Mouse (Mus musculus): ENCODE data around the gene Zfp69. TPM values are rescaled to one million over a fixed set of nuclear protein-coding genes. Genes with fewer than 3 reads are reported as not detected.

Gene Zfp69
- polyA plus RNA-seq, 1 experiment from 2014 or later = 10.9 TPM

DNA sequence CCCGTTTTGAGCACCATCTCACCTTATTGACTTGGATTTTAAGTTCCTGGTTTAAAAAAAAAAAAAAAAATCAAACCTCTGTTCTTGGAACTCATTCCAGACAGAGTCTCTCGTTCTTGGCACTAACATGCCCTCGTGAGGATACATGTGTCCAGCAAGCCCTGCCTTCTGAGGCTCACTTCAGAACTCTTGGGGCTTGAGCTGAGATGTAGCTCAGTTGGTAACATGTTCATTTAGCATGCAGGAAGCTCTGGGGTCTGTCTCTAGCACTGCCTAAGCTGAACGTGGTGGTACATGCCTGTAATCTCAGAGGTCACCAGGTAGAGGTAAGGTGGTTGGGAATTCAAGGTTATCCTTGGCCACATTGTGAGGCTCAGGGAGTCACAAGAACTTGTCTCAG is 65.4 kb downstream of the Zfp69 start:
- Histone ChIP-seq H3K4me1 (replicated peaks; ENCODE audit: control insufficient read depth, insufficient read depth, low read length) (peaks cover 12% of the 10 kb centered on the region), H3K4me2 (replicated peaks; ENCODE audit: low read depth, low read length) (no peak overlapping the region), H3K27me3 (ENCODE audit: control insufficient read depth, insufficient read depth, low read length) (0 out of 2 replicates have a peak, but pooled peaks cover 2% of the 10 kb centered on the region), H3K9ac (ENCODE audit: low read depth, low read length) (no peak overlapping the region), H3K9me3 (ENCODE audit: control insufficient read depth, low read length) (no peaks in the 10 kb centered on the region), H3K27ac (ENCODE audit: low read depth, low read length) (no peak overlapping the region), H3K4me3 (ENCODE audit: low read depth, low read length) (no peak overlapping the region), H3K36me3 (ENCODE audit: control insufficient read depth, insufficient read depth, low read length) (no peaks in the 10 kb centered on the region)
- ATAC-seq (ENCODE audit: low FRiP score) = no peak
- 34% methylated on average over 4 of the region's 4 CpGs for WGBS
- no peak for DNase-seq (ENCODE audit: low spot score)

DNA sequence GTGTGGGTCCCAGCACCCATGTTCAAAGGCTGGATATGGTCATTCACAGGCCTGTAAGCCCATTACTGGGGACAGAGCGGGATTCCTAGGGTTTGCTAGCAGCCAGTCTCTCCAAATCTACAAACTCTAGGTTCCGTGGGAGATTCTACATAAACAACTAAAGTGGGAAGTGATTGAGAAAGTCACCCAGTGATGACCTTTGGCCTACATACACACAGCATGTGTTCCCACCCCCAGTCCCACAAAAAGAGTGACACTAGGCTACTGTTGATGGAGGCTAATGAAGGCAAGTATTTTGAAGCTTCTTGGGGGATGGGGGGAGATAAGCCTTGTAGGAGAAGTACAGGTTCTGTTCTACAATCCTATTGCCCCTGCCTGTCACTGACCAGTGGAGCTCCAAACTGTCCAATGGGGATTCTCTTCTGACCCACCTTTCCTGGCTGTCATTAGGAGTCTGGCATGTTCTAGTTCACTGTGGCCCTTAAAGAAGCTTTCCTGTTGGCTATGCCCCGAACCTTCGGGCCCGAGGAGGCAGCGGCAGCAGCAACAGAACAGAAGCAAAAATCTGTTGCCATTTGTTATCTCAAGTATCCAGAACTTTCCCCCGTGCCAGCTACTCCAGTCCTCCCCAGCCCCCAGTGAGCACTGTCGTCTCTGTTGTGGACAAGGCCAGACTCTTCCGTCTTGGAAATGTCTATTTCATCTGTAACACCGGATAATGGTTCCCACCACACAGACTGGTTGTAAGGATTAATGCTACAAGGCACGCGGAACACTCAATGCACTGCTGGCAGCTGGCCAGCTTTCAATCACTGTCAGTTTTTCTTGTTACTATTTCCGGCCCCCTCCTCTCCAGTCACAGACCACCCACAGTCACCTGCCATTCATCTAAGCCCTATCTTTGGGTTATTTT is 66.0 kb downstream of the Zfp69 start:
- Histone ChIP-seq H3K4me1 (replicated peaks; ENCODE audit: control insufficient read depth, insufficient read depth, low read length) (peaks cover 12% of the 10 kb centered on the region), H3K4me2 (replicated peaks; ENCODE audit: low read depth, low read length) (no peak overlapping the region), H3K27ac (ENCODE audit: low read depth, low read length) (no peak overlapping the region), H3K9me3 (ENCODE audit: control insufficient read depth, low read length) (no peaks in the 10 kb centered on the region), H3K4me3 (ENCODE audit: low read depth, low read length) (no peak overlapping the region), H3K27me3 (ENCODE audit: control insufficient read depth, insufficient read depth, low read length) (0 out of 2 replicates have a peak, but pooled peaks cover 2% of the 10 kb centered on the region), H3K9ac (ENCODE audit: low read depth, low read length) (no peak overlapping the region), H3K36me3 (ENCODE audit: control insufficient read depth, insufficient read depth, low read length) (no peaks in the 10 kb centered on the region)
- no peak for ATAC-seq (ENCODE audit: low FRiP score)
- WGBS = 51% methylated on average over 13 of the region's 13 CpGs
- peak; percentile 59 for DNase-seq (ENCODE audit: low spot score)

- no peak overlapping the region for H3K4me3 ChIP-seq (ENCODE audit: low read depth, low read length)
- peaks cover 12% of the 10 kb centered on the region for H3K4me1 ChIP-seq (replicated peaks; ENCODE audit: control insufficient read depth, insufficient read depth, low read length)
- H3K27ac ChIP-seq (ENCODE audit: low read depth, low read length) = no peak overlapping the region
- H3K27me3 ChIP-seq (ENCODE audit: control insufficient read depth, insufficient read depth, low read length) = 0 out of 2 replicates have a peak, but pooled peaks cover 2% of the 10 kb centered on the region
- WGBS = 37% methylated on average over 5 of the region's 5 CpGs
- H3K4me2 ChIP-seq (replicated peaks; ENCODE audit: low read depth, low read length) = no peak overlapping the region
- H3K9me3 ChIP-seq (ENCODE audit: control insufficient read depth, low read length) = no peaks in the 10 kb centered on the region
- H3K36me3 ChIP-seq (ENCODE audit: control insufficient read depth, insufficient read depth, low read length) = no peaks in the 10 kb centered on the region
- ATAC-seq (ENCODE audit: low FRiP score) (peak; percentile 85), DNase-seq (ENCODE audit: low spot score) (peak; percentile 64)
- no peak overlapping the region for H3K9ac ChIP-seq (ENCODE audit: low read depth, low read length)
Measured at GRCm38 (mm10) chr4:120882002-120882625, 69.4 kb downstream of the Zfp69 start.

DNA sequence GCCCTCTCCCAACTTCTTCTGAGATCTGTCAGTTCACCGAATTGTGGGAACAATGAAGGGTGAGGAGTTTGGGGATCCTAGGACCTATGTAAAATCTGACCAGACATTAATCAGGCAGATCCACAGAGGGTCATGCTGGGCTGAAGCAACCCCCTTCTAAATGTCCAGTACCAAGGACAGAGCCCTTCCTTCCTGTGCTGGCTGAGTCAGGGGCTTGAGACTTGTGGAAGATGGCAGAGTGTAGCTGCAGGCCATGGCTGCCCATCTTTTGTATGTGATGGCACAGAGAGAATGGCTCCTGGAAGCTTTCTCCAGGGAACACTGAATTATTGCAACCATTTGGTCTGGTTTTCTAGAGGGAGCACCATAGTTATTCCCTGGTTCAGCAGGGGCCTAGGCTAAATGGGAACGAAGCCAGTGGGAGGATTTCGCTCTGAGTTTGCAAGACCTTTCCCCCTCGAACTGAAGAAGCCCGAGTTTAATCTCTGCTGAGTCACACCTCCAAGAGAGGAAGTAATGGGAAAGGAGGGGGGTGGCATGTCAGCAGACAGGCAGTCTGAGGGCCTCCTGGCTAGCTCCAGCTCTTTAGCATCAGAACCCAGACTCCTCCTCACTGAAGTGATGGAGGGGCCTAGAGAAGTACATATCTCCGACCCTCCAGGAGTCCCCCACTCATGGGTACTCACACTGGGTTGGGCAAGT is 70.6 kb downstream of the Zfp69 start:
- no peak for DNase-seq (ENCODE audit: low spot score)
- H3K9me3 ChIP-seq (ENCODE audit: control insufficient read depth, low read length) = no peaks in the 10 kb centered on the region
- H3K4me1 ChIP-seq (replicated peaks; ENCODE audit: control insufficient read depth, insufficient read depth, low read length) = peaks cover 11% of the 10 kb centered on the region
- ATAC-seq (ENCODE audit: low FRiP score) = no peak
- WGBS = 61% methylated on average over 6 of the region's 6 CpGs
- no peak overlapping the region for H3K9ac ChIP-seq (ENCODE audit: low read depth, low read length)
- H3K27me3 ChIP-seq (ENCODE audit: control insufficient read depth, insufficient read depth, low read length) = 0 out of 2 replicates have a peak, but pooled peaks cover 2% of the 10 kb centered on the region
- no peak overlapping the region for H3K4me3 ChIP-seq (ENCODE audit: low read depth, low read length)
- H3K4me2 ChIP-seq (replicated peaks; ENCODE audit: low read depth, low read length) = no peak overlapping the region
- H3K36me3 ChIP-seq (ENCODE audit: control insufficient read depth, insufficient read depth, low read length) = no peaks in the 10 kb centered on the region
- H3K27ac ChIP-seq (ENCODE audit: low read depth, low read length) = no peak overlapping the region

Other genes starting within 250 kb of the Zfp69 start
- 2.4 and 3.7 TPM in 2 replicates for gene Kcnq4, start 203.1 kb downstream of the Zfp69 start, polyA plus RNA-seq (2014; fragmentation: Nextera tagmentation; extraction: Ambion mirVana)
- gene Nfyc, start 120.1 kb downstream of the Zfp69 start, polyA plus RNA-seq (2014; fragmentation: Nextera tagmentation; extraction: Ambion mirVana) = 123 and 126 TPM in 2 replicates
- gene Rims3, start 96.9 kb downstream of the Zfp69 start, polyA plus RNA-seq (2014; fragmentation: Nextera tagmentation; extraction: Ambion mirVana) = 3.5 and 3.6 TPM in 2 replicates
- 32.0 and 37.1 TPM in 2 replicates for gene Exo5, start 26.7 kb downstream of the Zfp69 start, polyA plus RNA-seq (2014; fragmentation: Nextera tagmentation; extraction: Ambion mirVana)
- 20.4 and 21.9 TPM in 2 replicates for gene Smap2, start 65.5 kb upstream of the Zfp69 start, polyA plus RNA-seq (2014; fragmentation: Nextera tagmentation; extraction: Ambion mirVana)
- 5.1 and 7.9 TPM in 2 replicates for gene Col9a2, start 87.7 kb upstream of the Zfp69 start, polyA plus RNA-seq (2014; fragmentation: Nextera tagmentation; extraction: Ambion mirVana)
- 24.3 and 28.2 TPM in 2 replicates for gene Zmpste24, start 146.5 kb upstream of the Zfp69 start, polyA plus RNA-seq (2014; fragmentation: Nextera tagmentation; extraction: Ambion mirVana)
- not detected in 2 replicates for gene Tmco2, start 157.5 kb upstream of the Zfp69 start, polyA plus RNA-seq (2014; fragmentation: Nextera tagmentation; extraction: Ambion mirVana)

All from hindbrain, embryonic 11.5 days (tissue).